Mouse (Mus musculus) embryonic facial prominence, embryonic 12.5 days (tissue): ENCODE measurements around the gene Gabbr2. TPM values are rescaled to one million over a fixed set of nuclear protein-coding genes. Genes with fewer than 3 reads are reported as not detected.

Experiments used
- ATAC-seq: fragments of 200-750 bp; cut with Nextera tagmentation; 2 replicates; pipeline ENCODE4 v1.8.0; 2017; ENCODE audit not compliant: insufficient number of reproducible peaks, insufficient read depth, low FRiP score, low TSS enrichment
- H3K27ac ChIP-seq: fragments of 300-500 bp; sonication (generic); 2 replicates; pipeline ENCODE4 v1.5.1; 2016; ENCODE audit warnings: mild to moderate bottlenecking
- H3K27me3 ChIP-seq: fragments of 300-500 bp; sonication (generic); 2 replicates; pipeline ENCODE4 v1.6.1; 2016; ENCODE audit warnings: mild to moderate bottlenecking, moderate library complexity
- H3K36me3 ChIP-seq: fragments of 300-500 bp; sonication (generic); 2 replicates; pipeline ENCODE4 v1.6.1; 2016; ENCODE audit warnings: mild to moderate bottlenecking
- H3K4me1 ChIP-seq: fragments of 300-500 bp; sonication (generic); 2 replicates; pipeline ENCODE4 v1.6.1; 2016
- H3K4me2 ChIP-seq: fragments of 300-500 bp; sonication (generic); replicated peaks from 2 replicates; pipeline ENCODE4 v1.6.1; 2016; ENCODE audit warnings: mild to moderate bottlenecking, moderate library complexity
- H3K4me3 ChIP-seq: fragments of 300-500 bp; sonication (generic); 2 replicates; pipeline ENCODE4 v1.5.1; 2016; ENCODE audit warnings: mild to moderate bottlenecking
- H3K9ac ChIP-seq: fragments of 300-500 bp; sonication (generic); 2 replicates; pipeline ENCODE4 v1.6.1; 2016; ENCODE audit warnings: mild to moderate bottlenecking, moderate library complexity
- H3K9me3 ChIP-seq: fragments of 300-500 bp; sonication (generic); 2 replicates; pipeline ENCODE4 v1.6.1; 2016; ENCODE audit warnings: mild to moderate bottlenecking, moderate library complexity
- WGBS: fragments of 180-500 bp; shearing (Covaris S2); methylation state at CpG from one replicate; pipeline ENCODE4 v1.1.7; 2016; 5-methylcytosine and 5-hydroxymethylcytosine counted together
- polyA plus RNA-seq: library from polyadenylated mRNA; unstranded; fragments of >200 nt; fragmentation: Nextera tagmentation; extraction: Ambion mirVana; gene quantifications from 2 replicates; pipeline ENCODE4 v1.2.1, GENCODE M21; 2016

Gene Gabbr2
- polyA plus RNA-seq, 1 experiment from 2014 or later, result 0.35 TPM

- H3K4me2 ChIP-seq, result no peak overlapping the region
- H3K4me3 ChIP-seq, result no peak overlapping the region
- no peaks in the 10 kb centered on the region for H3K9me3 ChIP-seq
- H3K27me3 ChIP-seq, result no peaks in the 10 kb centered on the region
- H3K36me3 ChIP-seq, result no peaks in the 10 kb centered on the region
- H3K27ac ChIP-seq, result no peak overlapping the region
- ATAC-seq, result no peak
- H3K4me1 ChIP-seq, result 0 out of 2 replicates have a peak, but pooled peaks cover 3% of the 10 kb centered on the region
- no peak overlapping the region for H3K9ac ChIP-seq
- WGBS, result 52% methylated on average over 4 of the region's 4 CpGs
These were observed 111.7 kb downstream of the Gabbr2 start for GRCm38 (mm10) chr4:46879943-46880342.

- 0 out of 2 replicates have a peak, but pooled peaks cover 3% of the 10 kb centered on the region for H3K27me3 ChIP-seq
- 82% methylated on average over 4 of the region's 4 CpGs for WGBS
- no peak overlapping the region for H3K27ac ChIP-seq
- H3K36me3 ChIP-seq, result no peaks in the 10 kb centered on the region
- H3K4me3 ChIP-seq, result no peak overlapping the region
- H3K4me2 ChIP-seq, result no peak overlapping the region
- H3K4me1 ChIP-seq, result peaks cover 5% of the 10 kb centered on the region; the same call in 1 of the 2 replicates
- no peaks in the 10 kb centered on the region for H3K9me3 ChIP-seq
- ATAC-seq, result no peak
- H3K9ac ChIP-seq, result no peak overlapping the region
These were observed 118.9 kb downstream of the Gabbr2 start for GRCm38 (mm10) chr4:46872750-46873149.

- Histone ChIP-seq H3K27me3 (0 out of 2 replicates have a peak, but pooled peaks cover 3% of the 10 kb centered on the region), H3K4me1 (peaks cover 5% of the 10 kb centered on the region; the same call in 1 of the 2 replicates), H3K4me2 (no peak overlapping the region), H3K36me3 (no peaks in the 10 kb centered on the region), H3K27ac (no peak overlapping the region), H3K4me3 (no peak overlapping the region), H3K9me3 (no peaks in the 10 kb centered on the region), H3K9ac (no peak overlapping the region)
- WGBS, result 53% methylated on average over 6 of the region's 6 CpGs
- no peak for ATAC-seq
These were observed 121.5 kb downstream of the Gabbr2 start for GRCm38 (mm10) chr4:46870157-46870556.

DNA sequence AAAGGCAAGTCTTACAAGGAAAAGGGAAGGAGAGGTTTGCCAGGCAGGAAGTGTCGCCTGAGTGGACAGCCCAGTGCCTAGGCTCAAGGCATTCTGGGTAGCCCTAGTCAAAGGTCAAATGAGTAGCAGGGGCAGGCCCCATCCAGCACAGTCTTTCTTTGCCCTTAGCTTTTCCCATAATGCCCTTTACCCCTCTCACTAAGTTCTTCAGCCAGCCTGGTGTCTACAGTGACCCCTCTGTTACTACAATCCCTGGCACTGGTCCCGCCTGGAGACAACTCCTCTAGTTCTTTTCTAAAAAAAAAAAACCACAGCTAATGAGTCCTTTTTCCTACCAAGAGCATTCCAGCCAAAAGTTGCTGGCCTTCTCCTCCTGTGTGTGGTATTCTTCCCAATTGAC, 122.3 kb downstream of the Gabbr2 start:
- no peak for ATAC-seq
- no peak overlapping the region for H3K4me2 ChIP-seq
- no peaks in the 10 kb centered on the region for H3K9me3 ChIP-seq
- no peaks in the 10 kb centered on the region for H3K36me3 ChIP-seq
- H3K27ac ChIP-seq, result no peak overlapping the region
- H3K27me3 ChIP-seq, result 0 out of 2 replicates have a peak, but pooled peaks cover 3% of the 10 kb centered on the region
- peaks cover 5% of the 10 kb centered on the region; the same call in 1 of the 2 replicates for H3K4me1 ChIP-seq
- WGBS, result 83% methylated on average over 2 of the region's 2 CpGs
- H3K4me3 ChIP-seq, result no peak overlapping the region
- no peak overlapping the region for H3K9ac ChIP-seq

DNA sequence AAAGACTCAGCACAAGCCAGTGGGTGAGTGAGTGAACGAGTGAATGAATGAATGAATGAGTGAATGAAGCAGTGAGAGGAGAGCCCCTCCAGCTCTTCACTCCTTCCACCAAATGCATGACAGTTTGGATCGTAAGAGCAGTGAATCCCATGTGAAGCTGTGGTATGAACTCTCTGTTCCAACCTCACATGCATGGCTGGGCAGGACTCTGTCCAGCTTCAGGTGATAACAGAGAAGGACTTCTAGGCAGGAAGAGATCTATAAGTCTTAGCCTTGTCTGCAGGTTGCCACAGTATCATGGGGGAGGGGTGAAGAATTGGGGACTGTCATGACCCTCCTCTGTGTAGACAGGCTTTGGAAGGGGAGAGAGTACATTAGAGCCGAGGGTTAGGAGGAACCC, 122.8 kb downstream of the Gabbr2 start:
- WGBS, result 87% methylated on average over 3 of the region's 3 CpGs
- H3K36me3 ChIP-seq, result no peaks in the 10 kb centered on the region
- H3K4me1 ChIP-seq, result peaks cover 5% of the 10 kb centered on the region; the same call in 1 of the 2 replicates
- no peak overlapping the region for H3K27ac ChIP-seq
- no peak for ATAC-seq
- H3K27me3 ChIP-seq, result 0 out of 2 replicates have a peak, but pooled peaks cover 3% of the 10 kb centered on the region
- H3K9ac ChIP-seq, result no peak overlapping the region
- H3K9me3 ChIP-seq, result no peaks in the 10 kb centered on the region
- H3K4me2 ChIP-seq, result no peak overlapping the region
- no peak overlapping the region for H3K4me3 ChIP-seq

- WGBS, result 87% methylated on average over 5 of the region's 5 CpGs
- ATAC-seq, result no peak
- H3K9ac ChIP-seq, result no peak overlapping the region
- H3K9me3 ChIP-seq, result no peaks in the 10 kb centered on the region
- H3K27me3 ChIP-seq, result 0 out of 2 replicates have a peak, but pooled peaks cover 3% of the 10 kb centered on the region
- no peak overlapping the region for H3K4me3 ChIP-seq
- no peaks in the 10 kb centered on the region for H3K36me3 ChIP-seq
- no peak overlapping the region for H3K4me2 ChIP-seq
- H3K27ac ChIP-seq, result no peak overlapping the region
- 0 out of 2 replicates have a peak, but pooled peaks cover 1% of the 10 kb centered on the region for H3K4me1 ChIP-seq
These were observed 123.5 kb downstream of the Gabbr2 start for GRCm38 (mm10) chr4:46868181-46868580.

GRCm38 (mm10) chr4:46867779-46868178, 123.9 kb downstream of the Gabbr2 start:
- Histone ChIP-seq H3K9me3 (no peaks in the 10 kb centered on the region), H3K4me1 (no peaks in the 10 kb centered on the region)
- WGBS, result 82% methylated on average over 10 of the region's 10 CpGs

GRCm38 (mm10) chr4:46866070-46866469, 125.6 kb downstream of the Gabbr2 start:
- Histone ChIP-seq H3K27me3 (no peaks in the 10 kb centered on the region), H3K9ac (no peak overlapping the region), H3K36me3 (no peaks in the 10 kb centered on the region), H3K4me2 (no peak overlapping the region), H3K27ac (no peak overlapping the region), H3K4me1 (no peaks in the 10 kb centered on the region), H3K9me3 (no peaks in the 10 kb centered on the region), H3K4me3 (no peak overlapping the region)
- WGBS, result 72% methylated on average over 2 of the region's 2 CpGs
- no peak for ATAC-seq

More at GRCm38 (mm10) chr4:46867779-46868178, 123.9 kb downstream of the Gabbr2 start:
- 0 out of 2 replicates have a peak, but pooled peaks cover 3% of the 10 kb centered on the region for H3K27me3 ChIP-seq
- no peak for ATAC-seq
- H3K36me3 ChIP-seq, result no peaks in the 10 kb centered on the region
- H3K4me2 ChIP-seq, result no peak overlapping the region
- H3K4me3 ChIP-seq, result no peak overlapping the region
- no peak overlapping the region for H3K9ac ChIP-seq
- H3K27ac ChIP-seq, result no peak overlapping the region

GRCm38 (mm10) chr4:46863721-46864120, 128.0 kb downstream of the Gabbr2 start:
- no peaks in the 10 kb centered on the region for H3K36me3 ChIP-seq
- no peak for ATAC-seq
- no peak overlapping the region for H3K9ac ChIP-seq
- H3K9me3 ChIP-seq, result no peaks in the 10 kb centered on the region
- H3K27me3 ChIP-seq, result no peaks in the 10 kb centered on the region
- WGBS, result 81% methylated on average over 12 of the region's 12 CpGs
- H3K4me2 ChIP-seq, result no peak overlapping the region
- no peak overlapping the region for H3K27ac ChIP-seq
- no peak overlapping the region for H3K4me3 ChIP-seq
- no peaks in the 10 kb centered on the region for H3K4me1 ChIP-seq

DNA sequence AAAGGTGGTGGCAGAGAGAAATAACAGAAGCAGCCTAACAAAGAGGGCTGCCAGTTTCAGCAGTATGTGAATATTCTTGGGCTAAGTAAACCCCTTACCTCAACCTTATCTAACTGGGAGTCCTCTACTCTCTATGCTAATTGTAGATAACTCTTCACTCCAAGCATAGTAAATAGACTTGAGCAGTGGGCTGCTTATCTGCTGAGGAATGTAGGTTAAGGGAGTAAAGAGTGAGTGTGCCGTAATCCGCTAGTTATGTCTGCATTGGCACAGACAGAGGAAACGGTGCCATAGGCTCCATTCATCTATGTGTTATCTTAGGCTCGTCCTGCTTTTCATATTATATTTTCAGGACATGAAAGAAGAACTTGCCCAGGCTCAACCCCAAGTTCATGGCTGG, 129.0 kb downstream of the Gabbr2 start:
- Histone ChIP-seq H3K27ac (no peak overlapping the region), H3K36me3 (no peaks in the 10 kb centered on the region), H3K4me2 (no peak overlapping the region), H3K4me3 (no peak overlapping the region), H3K4me1 (no peaks in the 10 kb centered on the region), H3K9ac (no peak overlapping the region), H3K27me3 (no peaks in the 10 kb centered on the region), H3K9me3 (no peaks in the 10 kb centered on the region)
- no peak for ATAC-seq
- WGBS, result 91% methylated on average over 4 of the region's 4 CpGs

GRCm38 (mm10) chr4:46860586-46860985, 131.1 kb downstream of the Gabbr2 start:
- H3K36me3 ChIP-seq, result no peaks in the 10 kb centered on the region
- H3K4me1 ChIP-seq, result no peaks in the 10 kb centered on the region
- no peak overlapping the region for H3K4me2 ChIP-seq
- 83% methylated on average over 6 of the region's 6 CpGs for WGBS
- H3K27me3 ChIP-seq, result no peaks in the 10 kb centered on the region
- no peak overlapping the region for H3K27ac ChIP-seq
- H3K4me3 ChIP-seq, result no peak overlapping the region
- H3K9ac ChIP-seq, result no peak overlapping the region
- no peak for ATAC-seq
- H3K9me3 ChIP-seq, result no peaks in the 10 kb centered on the region

DNA sequence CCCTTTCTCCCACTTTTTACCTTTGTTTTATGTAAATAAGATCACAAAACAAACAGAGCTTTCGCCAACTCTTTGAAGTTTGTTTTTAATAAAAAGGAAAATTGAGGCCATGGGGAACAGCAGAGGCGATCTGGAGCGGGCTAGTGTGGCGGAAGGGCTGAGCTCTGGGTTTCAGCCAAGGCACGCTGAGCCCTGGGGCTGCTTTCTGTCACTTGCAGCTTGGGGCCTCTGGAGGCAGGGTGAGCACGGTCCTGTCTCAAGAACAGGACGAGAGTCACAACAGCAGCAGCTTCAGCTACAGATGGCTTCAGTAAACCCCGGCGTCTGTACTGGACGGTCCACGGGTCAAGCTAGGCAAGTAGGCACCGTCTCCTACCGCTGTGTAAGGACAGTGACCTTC, 132.8 kb downstream of the Gabbr2 start:
- Histone ChIP-seq H3K4me1 (no peaks in the 10 kb centered on the region), H3K27me3 (no peaks in the 10 kb centered on the region), H3K9ac (no peak overlapping the region), H3K4me2 (no peak overlapping the region), H3K4me3 (no peak overlapping the region), H3K36me3 (no peaks in the 10 kb centered on the region), H3K27ac (no peak overlapping the region), H3K9me3 (no peaks in the 10 kb centered on the region)
- WGBS, result 14% methylated on average over 13 of the region's 13 CpGs
- ATAC-seq, result no peak
